Mouse (Mus musculus): ENCODE results near the gene Dtymk. TPM values are rescaled to one million over a fixed set of nuclear protein-coding genes. Genes with fewer than 3 reads are reported as not detected.

Dtymk gene
- polyA plus RNA-seq, 1 experiment from 2014 or later: 146 TPM

GRCm38 (mm10) chr1:93760076-93760475 lies 41.7 kb downstream of the Dtymk start:
- Histone ChIP-seq H3K36me3 (replicated peaks) (no peaks in the 10 kb centered on the region), H3K27ac (no peak overlapping the region), H3K4me1 (peaks cover 30% of the 10 kb centered on the region), H3K4me2 (no peak overlapping the region), H3K9me3 (no peaks in the 10 kb centered on the region), H3K27me3 (replicated peaks) (no peaks in the 10 kb centered on the region), H3K9ac (no peak overlapping the region), H3K4me3 (no peak overlapping the region)
- WGBS: 92% methylated on average over 1 of the region's 1 CpGs
- ATAC-seq (replicated peaks): no peak

- ATAC-seq (replicated peaks): no peak
- Histone ChIP-seq H3K4me1 (peaks cover 40% of the 10 kb centered on the region), H3K27me3 (replicated peaks) (no peaks in the 10 kb centered on the region), H3K4me3 (no peak overlapping the region), H3K4me2 (peak overlapping the region; percentile 84), H3K36me3 (replicated peaks) (no peaks in the 10 kb centered on the region), H3K9ac (no peak overlapping the region), H3K9me3 (no peaks in the 10 kb centered on the region), H3K27ac (no peak overlapping the region)
These were observed 45.6 kb downstream of the Dtymk start for GRCm38 (mm10) chr1:93756154-93756553.

- 27% methylated on average over 7 of the region's 7 CpGs for WGBS
- Histone ChIP-seq H3K9me3 (no peaks in the 10 kb centered on the region), H3K4me1 (peaks cover 40% of the 10 kb centered on the region), H3K4me2 (peak overlapping the region; percentile 84), H3K9ac (peak overlapping the region; percentile 69; the same call in 1 of the 2 replicates), H3K27me3 (replicated peaks) (no peaks in the 10 kb centered on the region), H3K36me3 (replicated peaks) (no peaks in the 10 kb centered on the region), H3K27ac (0 out of 2 replicates have a peak overlapping the region, but pooled peaks have one; percentile 79), H3K4me3 (peak overlapping the region; percentile 91)
- ATAC-seq (replicated peaks): no peak
These were observed 46.1 kb downstream of the Dtymk start for GRCm38 (mm10) chr1:93755618-93756017.

- ATAC-seq (replicated peaks): no peak
- H3K9me3 ChIP-seq: no peaks in the 10 kb centered on the region
- H3K27ac ChIP-seq: peak overlapping the region; percentile 79
- H3K27me3 ChIP-seq (replicated peaks): no peaks in the 10 kb centered on the region
- H3K4me2 ChIP-seq: peak overlapping the region; percentile 84
- no peaks in the 10 kb centered on the region for H3K36me3 ChIP-seq (replicated peaks)
- 1% methylated on average over 13 of the region's 13 CpGs for WGBS
- peak overlapping the region; percentile 91 for H3K4me3 ChIP-seq
- peak overlapping the region; percentile 69 for H3K9ac ChIP-seq
- H3K4me1 ChIP-seq: peaks cover 40% of the 10 kb centered on the region
These were observed 46.5 kb downstream of the Dtymk start for GRCm38 (mm10) chr1:93755291-93755610.

GRCm38 (mm10) chr1:93754573-93755290 lies 47.0 kb downstream of the Dtymk start, which contains the start of gene Thap4:
TSS of gene Thap4 (minus strand) at chr1:93754864.
- Histone ChIP-seq H3K9ac (peak within 1 kb of the TSS; percentile 69), H3K9me3 (no peaks in the 10 kb centered on the region), H3K4me2 (peak within 1 kb of the TSS; percentile 84), H3K27ac (peak within 1 kb of the TSS; percentile 79), H3K4me1 (peaks cover 40% of the 10 kb centered on the region), H3K36me3 (replicated peaks) (peaks cover 5% of the 10 kb centered on the region; the same call in 1 of the 2 replicates), H3K4me3 (peak within 1 kb of the TSS; percentile 91), H3K27me3 (replicated peaks) (no peaks in the 10 kb centered on the region)
- under 1% methylated on average over 119 of the region's 121 CpGs for WGBS
- ATAC-seq (replicated peaks): peak; percentile 95

- Histone ChIP-seq H3K9ac (peak overlapping the region; percentile 69), H3K27me3 (replicated peaks) (no peaks in the 10 kb centered on the region), H3K4me1 (peaks cover 40% of the 10 kb centered on the region), H3K9me3 (no peaks in the 10 kb centered on the region), H3K4me3 (peak overlapping the region; percentile 91), H3K36me3 (replicated peaks) (peaks cover 12% of the 10 kb centered on the region; the same call in 1 of the 2 replicates), H3K27ac (peak overlapping the region; percentile 79), H3K4me2 (peak overlapping the region; percentile 84)
- ATAC-seq (replicated peaks): peak; percentile 50
- WGBS: under 1% methylated on average over 59 of the region's 59 CpGs
These were observed 47.7 kb downstream of the Dtymk start for GRCm38 (mm10) chr1:93753911-93754572.

GRCm38 (mm10) chr1:93751290-93751689 lies 50.4 kb downstream of the Dtymk start, which contains the start of gene Atg4b:
TSS of gene Atg4b (plus strand) at chr1:93751500.
- Histone ChIP-seq H3K9me3 (no peaks in the 10 kb centered on the region), H3K9ac (no peak within 1 kb of the TSS), H3K27ac (no peak within 1 kb of the TSS), H3K27me3 (replicated peaks) (no peaks in the 10 kb centered on the region), H3K36me3 (replicated peaks) (peaks cover 21% of the 10 kb centered on the region; the same call in 1 of the 2 replicates), H3K4me1 (peaks cover 20% of the 10 kb centered on the region), H3K4me2 (no peak within 1 kb of the TSS), H3K4me3 (no peak within 1 kb of the TSS)
- WGBS: 75% methylated on average over 6 of the region's 6 CpGs
- no peak for ATAC-seq (replicated peaks)

GRCm38 (mm10) chr1:93748539-93748938 lies 53.2 kb downstream of the Dtymk start:
- Histone ChIP-seq H3K4me2 (no peak overlapping the region), H3K4me3 (no peak overlapping the region), H3K27me3 (replicated peaks) (no peaks in the 10 kb centered on the region), H3K9ac (no peak overlapping the region), H3K4me1 (peaks cover 8% of the 10 kb centered on the region), H3K9me3 (no peaks in the 10 kb centered on the region), H3K36me3 (replicated peaks) (peaks cover 21% of the 10 kb centered on the region; the same call in 1 of the 2 replicates), H3K27ac (no peak overlapping the region)
- 100% methylated on average over 1 of the region's 1 CpGs for WGBS
- ATAC-seq (replicated peaks): no peak

- Histone ChIP-seq H3K9me3 (no peaks in the 10 kb centered on the region), H3K27me3 (replicated peaks) (no peaks in the 10 kb centered on the region), H3K4me2 (no peak overlapping the region), H3K27ac (no peak overlapping the region), H3K9ac (no peak overlapping the region), H3K36me3 (replicated peaks) (peaks cover 21% of the 10 kb centered on the region; the same call in 1 of the 2 replicates), H3K4me3 (no peak overlapping the region), H3K4me1 (no peaks in the 10 kb centered on the region)
- whole genome bisulfite sequencing: 91% methylated on average over 5 of the region's 5 CpGs
- ATAC-seq (replicated peaks): no peak
These were observed 55.6 kb downstream of the Dtymk start for GRCm38 (mm10) chr1:93746179-93746578.

- Histone ChIP-seq H3K4me2 (no peak overlapping the region), H3K27ac (no peak overlapping the region)
- no peak for ATAC-seq (replicated peaks)
These were observed 58.8 kb downstream of the Dtymk start for GRCm38 (mm10) chr1:93742910-93743309.

More at GRCm38 (mm10) chr1:93742910-93743309, 58.8 kb downstream of the Dtymk start:
- Histone ChIP-seq H3K36me3 (replicated peaks) (no peaks in the 10 kb centered on the region), H3K27me3 (replicated peaks) (no peaks in the 10 kb centered on the region), H3K4me1 (no peaks in the 10 kb centered on the region), H3K9ac (no peak overlapping the region), H3K4me3 (no peak overlapping the region), H3K9me3 (no peaks in the 10 kb centered on the region)
